Mouse (Mus musculus): ENCODE data around the gene Tnnt1. TPM values are rescaled to one million over a fixed set of nuclear protein-coding genes. Genes with fewer than 3 reads are reported as not detected.

Tnnt1 gene
- polyA plus RNA-seq, 2 experiments: 2.6 to 4.0 TPM

GRCm38 (mm10) chr7:4513236-4513635 is 2.9 kb downstream of the Tnnt1 start:
- Histone ChIP-seq H3K4me3 (ENCODE audit: insufficient read depth in 1 of 2, low read depth in 2 of 2, low read length in 2 of 2) (no peak overlapping the region), H3K4me1 (replicated peaks; ENCODE audit: control insufficient read depth in 2 of 2, insufficient read depth in 2 of 2, low read length in 1 of 2) (peaks cover 0 to 5% of the 10 kb centered on the region in 2 experiments; a peak in 3 of 4 replicates)

GRCm38 (mm10) chr7:4511489-4512224 is 4.5 kb downstream of the Tnnt1 start:
- H3K4me3 ChIP-seq (ENCODE audit: insufficient read depth in 1 of 2, low read depth in 2 of 2, low read length in 2 of 2): no peak overlapping the region
- no peak for TF ChIP-seq CTCF (IDR thresholded peaks at IDR 0.05; ENCODE audit: low read depth)
- no peak overlapping the region for H3K27ac ChIP-seq
- H3K9me3 ChIP-seq (ENCODE audit: control insufficient read depth, low read length): no peaks in the 10 kb centered on the region
- H3K4me1 ChIP-seq (replicated peaks; ENCODE audit: control insufficient read depth in 2 of 2, insufficient read depth in 2 of 2, low read length in 1 of 2): peaks cover 0 to 7% of the 10 kb centered on the region in 2 experiments; a peak in 3 of 4 replicates
- no peaks in the 10 kb centered on the region for H3K27me3 ChIP-seq (ENCODE audit: control insufficient read depth, insufficient read depth, low read length)
- no peak overlapping the region for H3K9ac ChIP-seq (replicated peaks)
- ATAC-seq (ENCODE audit: insufficient read depth) (no peak), DNase-seq (ENCODE audit: low read depth in 3 of 3, low spot score in 3 of 3) (no peak)
- no peaks in the 10 kb centered on the region for H3K36me3 ChIP-seq (replicated peaks; ENCODE audit: control insufficient read depth, insufficient read depth, low read depth)
- WGBS (ENCODE audit: insufficient replicate concordance): 65% methylated on average over 8 of the region's 8 CpGs
- H3K4me2 ChIP-seq (ENCODE audit: low read depth): no peak overlapping the region

More at GRCm38 (mm10) chr7:4513236-4513635, 2.9 kb downstream of the Tnnt1 start:
- no peak for ATAC-seq (ENCODE audit: insufficient read depth)
- no peak overlapping the region for H3K9ac ChIP-seq (replicated peaks)
- H3K27ac ChIP-seq: no peak overlapping the region
- H3K36me3 ChIP-seq (replicated peaks; ENCODE audit: control insufficient read depth, insufficient read depth, low read depth): no peaks in the 10 kb centered on the region
- H3K27me3 ChIP-seq (ENCODE audit: control insufficient read depth, insufficient read depth, low read length): no peaks in the 10 kb centered on the region
- no peaks in the 10 kb centered on the region for H3K9me3 ChIP-seq (ENCODE audit: control insufficient read depth, low read length)
- TF ChIP-seq CTCF (IDR thresholded peaks at IDR 0.05; ENCODE audit: low read depth) (peak; percentile 96), EP300 (IDR thresholded peaks at IDR 0.05; ENCODE audit: low read depth) (no peak)
- peak in 2 of 3 experiments; percentile 41 to 43 for DNase-seq (ENCODE audit: low read depth in 3 of 3, low spot score in 3 of 3)
- 16% methylated on average over 13 of the region's 13 CpGs for WGBS (ENCODE audit: insufficient replicate concordance)
- H3K4me2 ChIP-seq (ENCODE audit: low read depth): no peak overlapping the region

- no peak for TF ChIP-seq EP300 (IDR thresholded peaks at IDR 0.05; ENCODE audit: low read depth)
- TF ChIP-seq CTCF (IDR thresholded peaks at IDR 0.05; ENCODE audit: low read depth): peak; percentile 95
- Histone ChIP-seq H3K4me1 (replicated peaks; ENCODE audit: control insufficient read depth in 2 of 2, insufficient read depth in 2 of 2, low read length in 1 of 2) (peaks cover 0 to 6% of the 10 kb centered on the region in 2 experiments), H3K36me3 (replicated peaks; ENCODE audit: control insufficient read depth, insufficient read depth, low read depth) (no peaks in the 10 kb centered on the region), H3K9ac (replicated peaks) (no peak overlapping the region), H3K9me3 (ENCODE audit: control insufficient read depth, low read length) (no peaks in the 10 kb centered on the region), H3K27me3 (ENCODE audit: control insufficient read depth, insufficient read depth, low read length) (no peaks in the 10 kb centered on the region), H3K27ac (no peak overlapping the region), H3K4me2 (ENCODE audit: low read depth) (peak overlapping the region; percentile 47), H3K4me3 (ENCODE audit: insufficient read depth in 1 of 2, low read depth in 2 of 2, low read length in 2 of 2) (peak overlapping the region in 1 of 2 experiments; percentile 16; a peak in 2 of 4 replicates)
- peak; percentile 50 to 64 (median 57) for DNase-seq (ENCODE audit: low read depth in 3 of 3, low spot score in 3 of 3)
- WGBS (ENCODE audit: insufficient replicate concordance): 22% methylated on average over 24 of the region's 24 CpGs
- ATAC-seq (ENCODE audit: insufficient read depth): peak; percentile 73
Observed at GRCm38 (mm10) chr7:4509863-4510608, 6.1 kb downstream of the Tnnt1 start.

- no peak overlapping the region for H3K9ac ChIP-seq (replicated peaks)
- H3K27me3 ChIP-seq (ENCODE audit: control insufficient read depth, insufficient read depth, low read length): no peaks in the 10 kb centered on the region
- DNase-seq (ENCODE audit: low read depth in 3 of 3, low spot score in 3 of 3): no peak
- ATAC-seq (ENCODE audit: insufficient read depth): no peak
- no peak for TF ChIP-seq EP300 (IDR thresholded peaks at IDR 0.05; ENCODE audit: low read depth)
- no peak for TF ChIP-seq CTCF (IDR thresholded peaks at IDR 0.05; ENCODE audit: low read depth)
- H3K4me2 ChIP-seq (ENCODE audit: low read depth): no peak overlapping the region
- no peaks in the 10 kb centered on the region for H3K36me3 ChIP-seq (replicated peaks; ENCODE audit: control insufficient read depth, insufficient read depth, low read depth)
- no peak overlapping the region for H3K27ac ChIP-seq
- no peaks in the 10 kb centered on the region for H3K9me3 ChIP-seq (ENCODE audit: control insufficient read depth, low read length)
- whole genome bisulfite sequencing (ENCODE audit: insufficient replicate concordance): 60% methylated on average over 8 of the region's 8 CpGs
- H3K4me1 ChIP-seq (replicated peaks; ENCODE audit: control insufficient read depth in 2 of 2, insufficient read depth in 2 of 2, low read length in 1 of 2): peaks cover 6 to 18% of the 10 kb centered on the region in 2 experiments
- no peak overlapping the region for H3K4me3 ChIP-seq (ENCODE audit: insufficient read depth in 1 of 2, low read depth in 2 of 2, low read length in 2 of 2)
Observed at GRCm38 (mm10) chr7:4508739-4509116, 7.5 kb downstream of the Tnnt1 start.

Data from liver, embryonic 14.5 days (tissue).